In the genomic region with DNA sequence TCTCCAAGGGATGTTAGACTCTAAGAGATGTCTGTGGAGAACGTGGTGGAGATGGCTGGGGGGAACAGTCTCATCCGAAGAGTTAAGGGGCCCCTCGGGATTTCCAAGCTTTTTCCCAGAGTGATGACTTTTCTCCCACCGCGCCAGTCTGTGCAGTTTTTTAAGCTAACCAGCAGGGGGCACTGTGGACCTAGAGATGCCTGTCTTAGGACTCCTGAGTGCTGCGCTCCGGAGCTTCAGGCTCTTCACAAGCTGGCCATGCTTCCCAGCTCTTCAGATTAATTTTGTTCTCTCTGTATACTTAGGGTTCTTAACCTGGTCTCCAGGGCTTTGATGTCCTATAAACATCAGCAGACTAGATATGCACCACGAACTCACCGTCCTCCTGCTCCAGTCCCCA, we compare ENCODE assay signal across 9 mouse cellular contexts. TPM values are rescaled to one million over a fixed set of nuclear protein-coding genes. Genes with fewer than 3 reads are reported as not detected.
DNase-seq lines count a peak whose midpoint lies in the region.
"Had no signal": no experiment of that assay in that cellular context is flagged by ENCODE, and none has a peak within 500 bp of the region (broad histone marks: within the 10 kb centered on the region; RNA-seq: fewer than 3 reads in every experiment).

No protein-coding gene starts in this region.

- H3K27ac ChIP-seq in hindbrain, embryonic 10.5 days = no peak overlapping the region
- H3K27ac ChIP-seq: limb, embryonic 15.5 days had no signal

- H3K4me3 ChIP-seq in hindbrain, embryonic 10.5 days = no peak overlapping the region
- H3K4me3 ChIP-seq: limb, embryonic 15.5 days had no signal

- H3K4me1 ChIP-seq in hindbrain, embryonic 10.5 days (replicated peaks) = peaks cover 27% of the 10 kb centered on the region

- no peaks in the 10 kb centered on the region for H3K9me3 ChIP-seq in hindbrain, embryonic 10.5 days
- H3K9me3 ChIP-seq: limb, embryonic 15.5 days had no signal

- 13% methylated on average over 9 of the region's 9 CpGs for WGBS in hindbrain, embryonic 10.5 days

- H3K27me3 ChIP-seq in hindbrain, embryonic 10.5 days (ENCODE audit: insufficient read depth, poor library complexity, severe bottlenecking) = peaks cover 10% of the 10 kb centered on the region

- H3K36me3 ChIP-seq in hindbrain, embryonic 10.5 days = no peaks in the 10 kb centered on the region
- H3K36me3 ChIP-seq: limb, embryonic 15.5 days had no signal

- peak; percentile 92 for DNase-seq in MN1 (ENCODE audit: low spot score)
- DNase-seq in cerebellum, adult 18-20 months = peak; percentile 70 to 78
- DNase-seq in forelimb bud, embryonic 11.5 days (ENCODE audit: low read depth, low spot score) = peak; percentile 91
- peak; percentile 82 for DNase-seq in hindbrain, embryonic 10.5 days (ENCODE audit: low spot score)
- DNase-seq in layer of hippocampus, adult 8-10 months (ENCODE audit: low spot score in 2 of 2) = peak; percentile 28 to 70
- peak; percentile 90 for DNase-seq in lung, postnatal 10 days
- DNase-seq in ovary, postnatal 36 days (ENCODE audit: low spot score) = peak; percentile 71
- DNase-seq in thymus, postnatal 14 days = peak; percentile 80

RNA-seq across cellular contexts. Expression of gene Plekhg6, which starts 38.2 kb away (rescaled TPM):
- polyA plus RNA-seq in hindbrain, embryonic 10.5 days (2016; fragmentation: Nextera tagmentation; extraction: Ambion mirVana) = 0.13 and 0.20 TPM in 2 replicates
- under 1 TPM in 1 of 4 experiments, not detected in 3; 0.12 TPM for total RNA-seq in layer of hippocampus, adult 8-10 months (2022)
